Mouse (Mus musculus) heart, adult 2 months (tissue): ENCODE measurements around the gene Gm10409.
"Not testable (repeated sequence)": the region's sequence is repeated elsewhere in the genome, so short reads cannot be mapped to it uniquely, and the experiment has no call there.

Experiments used
- CTCF ChIP-seq: fragments of 200-600 bp; IDR thresholded peaks from 2 replicates; pipeline ENCODE4 v1.8.1; 2022; ENCODE audit warnings: antibody characterized with exemption, mild to moderate bottlenecking, moderate library complexity
- EP300 ChIP-seq: fragments of 200-500 bp; IDR thresholded peaks from 2 replicates; pipeline ENCODE4 v1.6.1; 2011; ENCODE audit warnings: low read depth, low read length, control low read depth; ENCODE audit not compliant: insufficient read depth
- POLR2A ChIP-seq: fragments of 200-500 bp; IDR thresholded peaks from 2 replicates; pipeline ENCODE4 v1.6.1; 2011; ENCODE audit warnings: mild to moderate bottlenecking, low read depth, low read length, control low read depth; ENCODE audit not compliant: insufficient read depth

- TF ChIP-seq POLR2A, CTCF, EP300: not testable (repeated sequence)
Measured at GRCm38 (mm10) chr14:3427803-3428202, 15.4 kb downstream of the Gm10409 start, which contains the start of gene Gm3005.
